Mouse (Mus musculus) brown adipose tissue, adult 24 weeks (tissue): ENCODE measurements around the gene Celf3. TPM values are rescaled to one million over a fixed set of nuclear protein-coding genes. Genes with fewer than 3 reads are reported as not detected.

Experiments used
- H3K27ac ChIP-seq: fragments of 200-500 bp; replicated peaks from 2 replicates; pipeline ENCODE4 v1.5.1; 2012; ENCODE audit warnings: low read depth, mild to moderate bottlenecking, low read length
- H3K4me1 ChIP-seq: fragments of 200-500 bp; 2 replicates; pipeline ENCODE4 v1.6.1; 2012; ENCODE audit warnings: low read length, mixed read lengths; ENCODE audit not compliant: control insufficient read depth, insufficient read depth, insufficient read length
- H3K4me3 ChIP-seq: fragments of 200-500 bp; 2 replicates; pipeline ENCODE4 v1.5.1; 2012; ENCODE audit warnings: low read depth, mild to moderate bottlenecking, low read length, moderate library complexity; ENCODE audit not compliant: insufficient read depth
- polyA plus RNA-seq: library from polyadenylated mRNA; stranded (reverse); fragments of >200 nt; gene quantifications from 2 replicates; pipeline ENCODE4 v1.2.4, GENCODE M21; 2012; ENCODE audit not compliant: missing spikeins, insufficient read depth, insufficient read length

Gene Celf3
- polyA plus RNA-seq, 1 experiment = not detected

DNA sequence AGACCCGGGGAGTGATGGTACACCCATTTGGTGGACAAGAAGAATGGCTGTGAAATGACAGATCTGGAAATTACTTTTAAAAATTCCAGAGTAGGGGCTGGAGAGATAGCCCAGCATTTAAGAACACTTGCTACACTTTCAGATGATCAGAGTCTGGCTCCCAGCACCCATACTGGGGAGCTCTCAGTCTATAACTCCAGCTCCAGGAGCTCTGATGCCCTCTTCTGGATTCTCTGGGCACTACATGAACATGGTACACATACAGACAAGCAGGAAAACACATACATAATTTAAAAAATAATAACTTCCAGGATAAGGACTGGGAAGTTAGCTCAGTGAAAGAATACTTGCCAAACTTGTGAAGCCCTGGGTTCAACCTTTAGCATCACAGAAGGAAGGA lies 28.6 kb downstream of the Celf3 start:
- H3K4me3 ChIP-seq = no peak overlapping the region
- no peaks in the 10 kb centered on the region for H3K4me1 ChIP-seq
- no peak overlapping the region for H3K27ac ChIP-seq

DNA sequence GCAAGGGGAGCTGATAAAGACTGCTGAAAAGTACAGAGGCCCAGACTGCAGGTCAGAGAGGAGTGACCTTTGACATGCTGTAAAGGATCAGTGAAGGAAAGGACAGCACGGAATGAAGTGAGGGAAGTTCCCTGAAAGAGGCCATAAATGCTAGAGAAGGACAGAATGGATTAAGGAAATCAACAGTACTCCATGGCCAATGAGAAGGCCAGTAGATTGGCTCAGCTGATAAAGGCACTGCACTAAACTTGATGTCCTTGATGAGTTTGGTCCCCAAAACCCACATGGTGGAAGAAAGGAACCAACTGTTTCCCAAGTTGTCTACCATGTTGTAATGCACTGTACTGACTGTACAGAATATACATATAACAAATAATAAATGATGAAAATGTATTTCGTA lies 48.6 kb downstream of the Celf3 start:
- H3K4me1 ChIP-seq = no peaks in the 10 kb centered on the region
- no peak overlapping the region for H3K27ac ChIP-seq
- no peak overlapping the region for H3K4me3 ChIP-seq

DNA sequence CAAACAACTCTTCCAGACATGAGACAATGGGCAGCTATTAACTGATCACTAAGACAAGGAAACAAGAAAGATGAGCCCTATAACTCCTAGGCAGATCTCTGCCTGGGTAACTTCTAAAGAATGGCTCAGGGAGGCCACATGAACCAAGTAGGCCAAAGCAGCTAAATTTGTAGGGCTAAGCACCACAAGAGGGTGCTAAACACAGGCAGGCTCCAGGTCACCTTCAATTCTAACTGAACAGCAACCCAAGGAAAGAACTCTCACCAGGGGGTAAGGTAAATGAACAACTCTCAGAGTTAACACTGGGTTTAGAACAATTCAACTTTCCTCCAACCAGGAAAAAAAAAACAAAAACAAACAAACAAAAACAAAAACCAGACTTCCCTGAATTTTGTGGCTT lies 55.9 kb downstream of the Celf3 start:
- no peaks in the 10 kb centered on the region; the same call in 1 of the 2 replicates for H3K4me1 ChIP-seq
- no peak overlapping the region for H3K27ac ChIP-seq
- H3K4me3 ChIP-seq = no peak overlapping the region

DNA sequence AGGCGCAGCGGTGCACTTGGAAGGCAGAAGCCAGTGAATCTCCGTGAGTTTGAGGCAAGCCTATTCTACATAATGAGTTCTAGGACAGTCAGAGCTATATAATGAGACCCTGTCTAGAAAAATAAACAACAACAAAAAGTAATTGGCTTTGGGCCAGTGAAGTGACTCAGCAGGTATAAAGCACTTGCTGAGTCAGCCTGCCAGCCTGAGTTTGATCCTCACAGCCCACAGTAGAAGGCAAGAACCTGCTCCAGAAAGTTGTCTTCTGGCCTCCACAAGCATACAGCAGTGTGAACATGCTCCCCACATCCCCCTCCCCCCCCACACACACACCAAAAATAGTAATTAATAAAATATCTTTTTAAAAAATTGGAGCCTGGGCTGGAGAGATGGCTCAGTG lies 59.1 kb downstream of the Celf3 start:
- Histone ChIP-seq H3K4me1 (no peaks in the 10 kb centered on the region; the same call in 1 of the 2 replicates), H3K27ac (no peak overlapping the region), H3K4me3 (no peak overlapping the region)

Other genes with a start within 250 kb of the Celf3 start
- gene Gm4778, start 214.3 kb upstream of the Celf3 start, polyA plus RNA-seq = not detected in 2 replicates
- 20.7 and 24.0 TPM in 2 replicates for gene Them4, start 168.2 kb upstream of the Celf3 start, polyA plus RNA-seq
- not detected in 2 replicates for gene Them5, start 136.2 kb upstream of the Celf3 start, polyA plus RNA-seq
- 0.88 TPM in 1 of 2 replicates, not detected in the other for gene C2cd4d, start 115.9 kb upstream of the Celf3 start, polyA plus RNA-seq
- gene Rorc, start 105.5 kb upstream of the Celf3 start, polyA plus RNA-seq = 40.2 and 47.9 TPM in 2 replicates
- gene Lingo4, start 79.8 kb upstream of the Celf3 start, polyA plus RNA-seq = 0.28 and 0.71 TPM in 2 replicates
- 24.3 and 29.6 TPM in 2 replicates for gene Tdrkh, start 65.0 kb upstream of the Celf3 start, polyA plus RNA-seq
- gene Mrpl9, start 35.0 kb upstream of the Celf3 start, polyA plus RNA-seq = 86.4 and 105 TPM in 2 replicates
- gene Oaz3, start 34.4 kb upstream of the Celf3 start, polyA plus RNA-seq = not detected in 2 replicates
- gene Riiad1, start 2.0 kb downstream of the Celf3 start, polyA plus RNA-seq = not detected in 2 replicates
- gene Snx27, start 104.4 kb downstream of the Celf3 start, polyA plus RNA-seq = 12.9 and 23.1 TPM in 2 replicates
- gene Gm10972, start 164.8 kb downstream of the Celf3 start, polyA plus RNA-seq = not detected in 2 replicates
- 0.42 and 0.79 TPM in 2 replicates for gene Tuft1, start 180.6 kb downstream of the Celf3 start, polyA plus RNA-seq
- not detected in 2 replicates for gene Selenbp2, start 215.3 kb downstream of the Celf3 start, polyA plus RNA-seq